Mouse (Mus musculus): ENCODE data around the gene Dnajb5. TPM values are rescaled to one million over a fixed set of nuclear protein-coding genes. Genes with fewer than 3 reads are reported as not detected.

Dnajb5 gene
- total RNA-seq, 2 experiments from 2014 or later = 1.1 to 16.3 TPM

DNA sequence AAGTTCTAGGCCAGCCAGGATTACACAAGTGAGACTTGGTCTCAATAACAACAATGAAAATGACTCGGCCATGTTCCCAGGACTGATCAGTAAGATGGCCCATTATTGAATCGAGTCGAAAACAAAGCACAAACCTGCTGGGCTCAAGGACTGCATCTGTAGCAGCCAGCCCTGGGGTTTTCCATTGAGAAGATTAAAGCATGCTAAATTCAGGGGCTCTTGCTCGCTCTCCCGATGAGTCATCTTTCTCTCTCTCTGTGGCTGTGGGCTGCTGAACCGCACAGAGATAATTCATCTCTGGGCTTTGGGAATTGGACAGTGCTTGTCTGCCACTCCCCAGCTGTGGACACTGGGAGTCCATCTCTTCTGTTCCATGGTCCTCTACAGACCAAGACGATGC lies 8.2 kb upstream of the Dnajb5 start:
- no peak for ATAC-seq (replicated peaks; ENCODE audit: poor library complexity, severe bottlenecking)

DNA sequence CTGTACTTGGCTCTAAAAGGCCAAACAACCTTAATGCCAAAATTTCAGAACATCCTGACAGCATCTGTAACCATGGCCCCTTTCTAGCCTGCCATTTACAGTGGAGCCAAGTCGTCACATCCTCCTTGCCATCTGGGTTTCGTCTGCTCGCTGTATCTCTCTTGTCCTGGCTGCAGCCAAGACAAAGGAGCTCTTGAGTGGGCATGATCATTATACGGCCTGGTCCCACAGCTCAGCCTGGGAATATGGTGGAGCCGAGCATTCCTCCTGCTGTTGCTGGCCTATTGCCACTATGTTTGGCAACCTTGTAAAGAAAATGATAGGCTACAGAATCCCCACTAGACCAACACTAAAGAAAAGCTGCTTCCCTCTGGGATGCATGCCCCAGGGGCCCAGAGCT lies 6.3 kb upstream of the Dnajb5 start:
- no peak for ATAC-seq (replicated peaks; ENCODE audit: poor library complexity, severe bottlenecking)

DNA sequence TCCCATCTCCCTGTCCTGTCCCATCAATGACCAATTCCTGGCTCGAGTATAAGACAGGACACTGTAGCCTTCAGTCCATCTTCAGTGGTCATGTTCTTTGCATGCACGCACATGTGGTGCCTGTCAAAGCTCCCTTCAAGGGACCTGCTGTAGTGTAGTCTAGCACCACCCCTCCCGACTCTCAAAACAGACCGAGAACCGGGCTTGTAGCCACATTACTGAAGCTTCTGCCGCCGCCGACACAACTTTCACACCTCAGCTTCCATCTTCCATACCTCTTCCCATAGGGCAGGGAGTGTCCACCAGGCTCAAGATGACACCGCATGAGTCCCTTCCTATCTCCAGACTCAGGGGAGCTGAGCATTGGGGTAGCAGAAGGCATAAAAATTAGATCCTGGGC lies 5.4 kb upstream of the Dnajb5 start:
- ATAC-seq (replicated peaks; ENCODE audit: poor library complexity, severe bottlenecking) = no peak

DNA sequence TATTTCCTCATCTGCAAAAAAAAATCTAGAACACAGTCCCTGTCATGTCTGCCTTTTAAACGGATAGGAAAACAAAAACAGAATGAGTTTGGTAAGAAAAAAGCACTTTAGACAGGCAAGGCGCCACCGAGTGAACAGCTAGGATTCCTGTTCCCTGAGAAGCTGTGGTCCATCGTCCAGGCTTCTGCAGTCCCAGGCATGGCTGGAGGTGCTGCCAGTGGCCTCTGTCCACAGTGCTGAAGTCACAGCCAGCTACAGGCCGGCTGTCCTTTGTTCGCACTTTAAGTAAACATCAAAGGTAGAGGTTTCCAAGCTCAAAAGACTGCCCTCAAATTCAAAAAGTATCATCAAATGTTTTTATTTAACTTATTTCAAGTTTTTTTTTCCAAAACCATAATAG lies 4.6 kb upstream of the Dnajb5 start:
- ATAC-seq (replicated peaks; ENCODE audit: poor library complexity, severe bottlenecking) = no peak

DNA sequence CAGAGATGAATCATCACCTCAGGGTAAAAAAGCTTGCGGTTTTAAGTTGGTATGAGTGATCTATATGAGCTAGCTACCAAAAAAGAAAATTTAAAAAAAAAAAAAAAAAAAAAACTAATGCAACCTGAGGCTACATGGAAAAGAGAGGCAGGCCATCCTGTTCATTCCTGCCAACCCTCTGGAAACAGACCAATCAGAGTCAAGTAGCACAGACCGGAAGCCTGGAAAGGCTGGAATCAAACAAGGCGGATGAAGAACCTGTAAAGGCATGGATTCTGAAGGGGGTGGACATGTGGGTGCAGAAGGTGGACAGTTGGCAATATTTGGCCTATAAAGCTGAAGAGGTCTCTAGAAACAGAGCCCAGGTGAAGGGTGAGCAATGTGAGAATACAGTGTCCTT lies 4.2 kb upstream of the Dnajb5 start:
- no peak for ATAC-seq (replicated peaks; ENCODE audit: poor library complexity, severe bottlenecking)

DNA sequence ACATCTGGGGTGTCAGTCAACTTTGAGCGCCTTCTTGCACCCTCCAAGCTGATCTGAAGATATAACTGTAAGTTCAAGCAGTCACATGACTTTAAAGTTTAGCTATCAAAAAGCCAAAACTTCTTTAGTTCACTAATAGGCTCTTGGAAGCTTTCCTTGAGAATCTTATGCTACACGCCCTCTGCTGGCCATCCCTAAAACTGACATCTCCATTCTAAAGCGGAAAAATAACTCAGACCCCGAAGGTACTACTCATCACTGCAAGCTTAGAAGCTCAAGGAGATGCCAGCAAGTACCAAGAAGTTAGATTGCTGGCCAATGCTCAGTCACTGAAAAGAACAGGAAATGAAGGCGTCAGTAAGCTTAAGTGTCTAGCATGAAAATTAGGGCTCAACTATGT lies 3.7 kb upstream of the Dnajb5 start:
- no peak for ATAC-seq (replicated peaks; ENCODE audit: poor library complexity, severe bottlenecking)

DNA sequence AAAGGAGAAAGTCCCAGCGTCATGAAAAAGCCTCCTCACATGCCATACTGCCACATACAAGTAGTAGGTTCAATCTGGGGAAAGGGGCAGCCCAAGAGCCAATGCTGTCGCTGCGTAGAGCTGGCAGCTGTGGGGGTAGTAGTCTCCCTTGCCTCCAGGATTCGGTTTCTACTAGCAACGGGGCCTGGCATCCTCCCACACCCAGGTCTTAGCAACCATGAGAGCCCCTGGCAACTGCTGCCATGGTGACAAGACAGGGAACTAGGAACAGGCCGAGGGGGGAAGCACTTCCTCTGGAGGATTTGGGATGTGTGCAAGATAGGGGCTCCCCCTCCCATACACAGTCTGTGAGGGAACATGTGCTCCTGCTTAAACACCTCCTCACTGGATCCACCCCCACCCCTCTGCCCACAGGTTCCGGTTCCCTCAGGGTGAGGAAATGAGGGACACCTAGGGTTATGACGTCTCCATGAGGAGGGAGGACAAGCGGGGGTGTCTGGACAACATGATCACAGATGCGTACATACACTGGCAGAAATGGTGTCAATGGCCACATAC lies 2.8 kb upstream of the Dnajb5 start:
- peak; percentile 29 for ATAC-seq (replicated peaks; ENCODE audit: poor library complexity, severe bottlenecking)

DNA sequence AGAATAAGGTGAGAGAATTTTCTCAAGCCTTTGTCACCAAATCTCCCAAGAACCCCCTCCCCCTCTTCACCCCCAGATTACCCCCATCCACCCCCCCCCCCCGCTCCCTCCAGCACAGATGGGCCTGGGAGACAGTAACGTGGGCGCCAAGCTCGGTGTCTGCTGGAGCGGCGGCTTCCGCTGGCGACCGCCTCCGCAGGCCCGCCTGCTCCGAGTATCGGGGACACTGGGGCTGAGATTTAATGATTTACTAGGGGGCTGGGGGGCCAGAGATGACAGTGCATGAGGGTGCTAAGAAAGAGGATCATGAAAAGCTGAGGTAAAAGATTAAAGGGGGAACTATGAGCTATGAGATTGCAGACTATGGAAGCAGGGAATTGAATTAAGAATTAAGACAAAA lies 1.1 kb upstream of the Dnajb5 start:
- no peak for ATAC-seq (replicated peaks; ENCODE audit: poor library complexity, severe bottlenecking)

DNA sequence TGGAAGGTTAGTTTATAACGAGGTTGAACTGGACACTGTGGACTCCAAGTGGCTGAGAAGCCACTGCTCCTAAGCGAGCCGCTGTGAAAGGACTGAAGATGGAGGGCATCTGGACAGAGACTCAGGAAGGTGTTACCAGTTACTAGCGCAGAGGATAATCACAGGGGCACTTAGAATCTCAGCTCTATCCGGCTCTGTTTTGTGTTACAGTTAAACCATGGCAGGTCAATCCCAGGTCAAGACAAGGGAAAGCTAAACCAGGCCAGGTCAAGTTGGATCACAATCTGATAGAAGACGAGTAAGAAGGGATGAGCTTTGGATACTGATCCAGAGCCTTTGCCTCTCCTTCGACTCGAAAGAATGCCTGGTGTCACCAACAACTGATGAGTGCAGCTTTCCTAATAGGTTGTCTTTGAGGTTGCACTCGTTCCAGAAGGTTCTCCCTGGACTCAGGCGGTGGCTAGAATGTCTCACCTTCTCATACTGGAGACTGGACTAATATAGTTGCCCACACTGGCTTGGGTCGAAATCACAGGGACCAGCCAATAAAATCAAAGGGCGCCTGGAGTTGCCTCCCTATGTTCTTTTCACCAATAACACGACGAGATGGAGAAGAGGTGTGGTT lies 451 bp upstream of the Dnajb5 start:
- no peak for ATAC-seq (replicated peaks; ENCODE audit: poor library complexity, severe bottlenecking)

DNA sequence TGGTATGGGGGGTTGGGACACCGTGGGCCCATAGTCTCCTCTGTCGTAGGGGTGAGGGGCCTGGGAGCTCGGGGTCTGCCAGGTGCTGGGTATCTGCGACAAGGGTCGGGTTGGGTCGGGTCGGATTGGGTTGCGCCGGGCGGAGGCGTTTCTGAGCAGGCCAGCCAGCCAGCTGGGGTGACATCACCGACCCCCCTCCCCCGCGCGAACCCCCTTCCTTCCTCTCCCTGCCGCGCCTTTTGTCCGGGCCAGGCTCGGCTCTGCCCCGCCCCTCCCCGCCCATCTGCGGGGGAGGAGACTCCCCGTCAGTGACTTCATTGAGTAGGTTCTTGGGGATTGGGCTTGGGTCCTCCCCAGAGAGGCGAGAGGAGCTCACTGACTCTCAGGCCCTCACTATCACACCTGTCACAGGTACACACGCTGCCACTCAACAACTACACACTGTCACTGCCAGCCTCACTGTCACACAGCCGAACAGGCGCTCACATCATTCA lies 498 bp downstream of the Dnajb5 start:
- peak; percentile 46 for ATAC-seq (replicated peaks; ENCODE audit: poor library complexity, severe bottlenecking)

DNA sequence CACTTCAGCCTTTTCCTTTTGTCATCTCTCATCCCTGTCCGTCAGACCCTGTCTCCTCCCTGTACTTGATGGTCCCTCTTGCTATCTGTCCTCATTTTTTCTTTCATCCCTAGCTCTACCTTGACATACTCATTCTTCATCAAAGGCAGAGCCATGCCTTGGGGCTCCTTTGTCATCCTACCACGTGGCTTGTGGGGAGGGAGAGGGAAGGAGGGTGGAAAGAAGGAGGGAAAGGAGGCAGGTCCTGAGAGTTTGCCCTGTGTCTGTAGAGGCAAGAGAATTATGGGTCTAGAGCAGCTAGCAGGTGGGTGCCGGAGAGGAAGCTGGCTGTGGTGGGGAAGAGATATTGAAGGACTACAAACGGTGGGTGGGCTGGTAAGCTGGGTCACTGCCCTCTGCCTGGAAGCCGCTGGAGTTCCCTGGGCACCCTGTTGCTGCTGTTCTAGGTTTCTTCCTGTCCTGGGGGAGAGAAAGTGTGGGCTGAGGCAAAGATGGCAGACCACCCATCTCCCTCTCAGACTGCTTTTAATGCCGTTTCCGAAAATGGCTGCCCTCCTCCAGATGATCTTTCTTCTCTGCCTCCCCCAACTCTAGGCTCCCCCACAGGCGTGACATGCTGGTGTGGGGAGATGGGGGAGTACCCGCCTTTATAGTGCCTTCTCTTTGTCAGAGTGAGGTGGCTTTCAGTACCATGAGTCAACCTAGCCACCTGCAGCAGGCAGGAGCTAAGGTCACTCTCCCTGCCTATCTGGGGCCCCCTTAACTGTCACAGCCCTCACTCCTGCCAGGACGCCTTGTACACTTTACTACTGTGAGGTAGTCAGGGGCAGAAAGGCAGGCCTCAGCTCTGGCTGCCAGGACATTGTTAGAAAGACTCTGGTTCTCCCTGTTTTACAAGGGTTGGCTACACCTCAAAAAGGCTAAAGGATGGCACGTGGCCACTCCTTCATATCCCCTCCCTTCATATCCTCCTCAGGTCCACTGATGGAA lies 1.9 kb downstream of the Dnajb5 start:
- ATAC-seq (replicated peaks; ENCODE audit: poor library complexity, severe bottlenecking) = no peak

DNA sequence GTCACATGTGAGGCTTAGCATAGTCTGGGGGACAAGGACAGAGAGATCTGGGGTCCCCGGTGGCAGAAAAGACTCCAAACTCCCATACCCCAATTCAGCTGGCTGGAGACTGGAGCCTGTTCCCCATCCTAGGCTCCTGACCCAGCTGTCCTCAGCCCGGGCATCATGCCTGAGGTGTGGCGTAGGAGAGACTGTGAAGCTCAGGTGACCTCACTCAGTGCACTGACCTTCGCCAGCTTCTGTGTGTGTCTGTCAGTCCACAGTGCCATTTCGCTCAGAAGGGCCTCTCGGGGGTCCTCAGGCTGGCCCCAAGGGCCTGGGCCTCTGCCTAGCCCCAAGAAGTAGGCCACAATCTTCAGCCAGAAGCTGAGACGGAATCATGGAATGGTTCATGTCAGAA lies 2.9 kb downstream of the Dnajb5 start:
- ATAC-seq (replicated peaks; ENCODE audit: poor library complexity, severe bottlenecking) = no peak

DNA sequence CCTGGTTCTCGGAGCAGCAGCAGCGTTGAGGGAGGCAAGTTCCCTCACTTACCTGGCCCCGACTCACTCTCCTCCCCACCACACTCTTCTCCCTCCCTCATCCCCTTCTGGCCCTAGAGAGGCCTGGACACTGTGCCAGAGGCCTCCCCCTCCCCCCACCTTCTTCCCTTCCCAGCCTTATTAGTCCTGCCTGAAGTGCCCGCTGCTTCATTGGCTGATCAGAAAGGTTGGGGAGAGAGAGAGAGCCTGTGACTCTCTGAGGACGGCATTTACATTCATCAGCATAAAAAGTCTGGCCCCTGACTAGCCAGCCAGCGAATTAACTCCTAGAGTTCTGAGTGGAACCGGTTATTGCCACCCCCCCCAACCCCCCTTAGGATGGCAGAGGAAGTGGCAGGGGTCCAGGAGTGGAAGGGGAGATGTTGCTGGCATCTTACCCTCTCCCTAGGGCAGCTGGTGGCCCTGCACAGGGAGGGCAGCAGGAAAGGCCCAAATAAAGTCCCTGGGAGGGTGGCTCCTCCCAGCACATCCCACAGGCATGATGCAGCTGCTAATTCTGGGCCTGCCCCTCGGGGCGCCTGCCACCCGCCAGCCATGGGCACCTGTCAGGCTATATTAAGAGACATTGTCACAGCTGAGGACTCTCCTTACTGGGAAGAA lies 4.0 kb downstream of the Dnajb5 start:
- no peak for ATAC-seq (replicated peaks; ENCODE audit: poor library complexity, severe bottlenecking)

DNA sequence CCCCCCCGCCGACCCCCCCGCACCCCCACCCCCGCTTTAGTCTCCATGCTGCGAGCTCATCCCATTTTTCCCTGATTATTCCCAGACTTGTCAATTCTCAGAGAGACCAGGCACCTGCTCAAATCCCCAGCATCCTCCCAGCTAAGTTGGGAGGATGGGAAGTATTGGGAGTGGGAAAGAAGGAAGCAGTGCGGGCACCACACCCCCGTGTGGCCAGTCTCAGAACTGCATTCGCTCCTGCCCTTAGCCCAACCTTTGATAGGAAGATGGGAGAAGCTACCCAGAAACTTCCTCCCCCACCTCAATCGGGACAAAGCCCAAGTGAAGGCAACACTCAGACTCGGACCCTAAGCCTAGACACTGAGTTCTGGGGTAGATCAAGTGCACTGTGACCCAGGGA lies 4.7 kb downstream of the Dnajb5 start:
- ATAC-seq (replicated peaks; ENCODE audit: poor library complexity, severe bottlenecking) = no peak

DNA sequence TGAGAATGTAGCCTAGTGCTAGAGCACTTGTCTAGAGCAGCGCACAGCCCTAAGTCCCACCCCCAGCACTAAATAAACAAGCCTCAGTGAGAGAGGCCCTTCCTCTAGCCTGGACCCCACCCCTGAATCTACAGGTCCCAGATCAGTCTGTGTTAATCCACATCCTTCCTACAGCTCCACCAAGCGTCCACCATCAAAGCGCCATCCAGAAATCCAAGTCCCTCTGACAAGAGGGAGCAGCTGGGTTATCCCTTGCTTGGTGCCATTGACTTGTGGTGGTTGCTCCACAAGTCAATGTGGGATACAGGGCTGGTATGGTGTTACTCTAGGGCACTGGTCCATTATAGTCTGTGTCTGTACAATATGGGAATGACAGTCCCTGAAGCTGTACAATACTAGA lies 5.6 kb downstream of the Dnajb5 start:
- ATAC-seq (replicated peaks; ENCODE audit: poor library complexity, severe bottlenecking) = no peak

DNA sequence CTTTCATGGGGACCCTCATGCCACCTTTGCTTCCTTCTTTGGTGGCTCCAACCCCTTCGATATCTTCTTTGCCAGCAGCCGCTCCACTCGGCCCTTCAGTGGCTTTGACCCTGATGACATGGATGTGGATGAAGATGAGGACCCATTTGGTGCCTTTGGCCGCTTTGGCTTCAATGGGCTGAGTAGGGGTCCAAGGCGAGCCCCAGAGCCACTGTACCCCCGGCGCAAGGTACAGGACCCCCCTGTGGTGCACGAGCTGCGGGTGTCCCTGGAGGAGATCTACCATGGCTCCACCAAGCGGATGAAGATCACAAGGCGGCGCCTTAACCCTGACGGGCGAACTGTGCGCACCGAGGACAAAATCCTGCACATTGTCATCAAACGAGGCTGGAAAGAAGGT lies 7.0 kb downstream of the Dnajb5 start:
- ATAC-seq (replicated peaks; ENCODE audit: poor library complexity, severe bottlenecking) = no peak

DNA sequence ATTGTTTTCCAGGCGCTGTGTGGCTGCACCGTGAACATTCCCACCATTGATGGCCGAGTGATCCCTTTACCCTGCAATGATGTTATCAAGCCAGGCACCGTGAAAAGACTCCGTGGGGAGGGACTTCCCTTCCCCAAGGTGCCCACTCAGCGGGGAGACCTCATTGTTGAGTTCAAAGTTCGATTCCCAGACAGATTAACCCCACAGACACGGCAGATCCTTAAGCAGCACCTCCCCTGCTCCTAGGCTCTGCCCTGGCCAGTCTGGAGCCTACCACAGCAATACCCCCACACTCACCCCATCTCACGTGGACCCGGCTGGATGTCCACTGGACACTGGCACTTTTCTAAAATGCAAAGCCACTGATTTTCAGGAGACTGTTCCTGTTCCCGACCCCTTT lies 7.7 kb downstream of the Dnajb5 start:
- ATAC-seq (replicated peaks; ENCODE audit: poor library complexity, severe bottlenecking) = no peak

DNA sequence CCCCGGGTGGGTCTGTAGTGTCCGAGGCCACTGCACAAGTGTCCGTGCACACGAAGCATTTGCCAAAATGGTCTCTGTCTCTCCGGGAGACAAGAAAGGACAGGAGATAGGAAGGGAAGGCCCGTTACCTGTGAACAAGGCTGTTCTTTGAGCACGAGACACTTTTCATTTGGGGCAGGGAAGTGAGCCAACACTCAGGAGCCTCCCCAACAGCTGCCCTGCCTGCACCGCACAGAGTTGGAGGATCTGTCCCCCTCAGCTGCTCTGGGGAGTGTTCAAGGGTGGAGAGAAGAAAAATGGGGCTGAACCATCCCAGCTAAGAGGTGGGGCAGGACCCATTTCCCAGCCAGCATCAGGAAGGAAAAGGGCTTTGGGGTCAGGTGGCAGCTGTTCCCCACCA lies 8.4 kb downstream of the Dnajb5 start:
- ATAC-seq (replicated peaks; ENCODE audit: poor library complexity, severe bottlenecking) = no peak

DNA sequence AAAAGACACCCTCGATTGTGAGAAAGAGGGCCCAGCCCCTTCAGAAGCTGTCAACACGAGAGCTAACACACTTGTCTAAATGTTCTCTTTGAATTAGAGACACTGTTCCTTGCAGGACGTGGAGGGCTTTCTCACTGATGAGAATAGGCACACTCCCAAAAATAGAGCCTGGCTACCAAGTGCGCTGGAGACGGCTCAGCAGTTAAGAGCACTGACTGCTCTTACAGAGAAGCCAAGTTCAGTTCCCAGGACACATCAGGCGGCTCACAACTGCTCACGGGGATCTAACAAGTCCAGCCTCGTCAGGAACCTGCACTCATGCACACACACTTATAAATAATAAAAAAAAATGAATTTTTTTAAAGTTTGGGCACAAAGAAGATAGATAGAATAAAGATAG lies 9.3 kb downstream of the Dnajb5 start:
- ATAC-seq (replicated peaks; ENCODE audit: poor library complexity, severe bottlenecking) = no peak

DNA sequence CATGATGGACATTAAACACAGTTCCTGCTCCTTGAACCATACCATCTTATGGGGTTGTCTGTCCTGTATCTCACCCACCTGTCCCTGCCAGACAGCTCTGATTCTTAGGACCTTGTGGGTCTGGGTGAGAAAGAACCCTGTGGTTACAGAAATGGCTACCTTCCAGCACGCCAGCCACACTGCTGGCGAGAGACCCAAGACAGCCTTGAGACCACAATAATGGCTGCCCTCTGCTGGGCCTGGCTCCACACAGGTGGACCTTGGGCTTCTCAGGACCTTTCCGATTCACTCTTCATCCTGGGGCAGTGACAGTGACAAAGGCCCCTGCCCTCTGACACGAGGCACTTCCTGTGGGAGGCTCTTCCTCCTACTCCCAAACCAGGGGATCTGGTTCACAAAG lies 9.8 kb downstream of the Dnajb5 start:
- no peak for ATAC-seq (replicated peaks; ENCODE audit: poor library complexity, severe bottlenecking)

DNA sequence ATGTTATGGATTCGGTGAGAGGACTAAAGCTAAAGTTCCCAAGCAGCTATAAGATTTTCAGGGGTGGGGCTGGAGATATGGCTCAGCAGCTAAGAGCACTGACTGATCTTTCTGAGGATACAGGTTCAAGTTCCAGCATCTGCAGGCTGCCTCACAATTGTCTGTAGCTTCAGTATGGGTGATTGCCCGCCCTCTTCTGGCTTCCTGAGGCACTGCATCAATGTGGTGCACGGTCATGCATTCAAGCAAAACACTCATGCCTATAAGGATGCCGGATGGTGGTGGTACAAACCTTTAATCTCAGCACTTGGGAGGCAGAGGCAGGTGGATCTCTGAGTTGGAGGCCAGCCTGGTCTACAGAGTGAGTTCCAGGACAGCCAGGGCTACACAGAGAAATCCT lies 12.0 kb downstream of the Dnajb5 start:
- ATAC-seq (replicated peaks; ENCODE audit: poor library complexity, severe bottlenecking) = peak; percentile 74
